In the genomic region with DNA sequence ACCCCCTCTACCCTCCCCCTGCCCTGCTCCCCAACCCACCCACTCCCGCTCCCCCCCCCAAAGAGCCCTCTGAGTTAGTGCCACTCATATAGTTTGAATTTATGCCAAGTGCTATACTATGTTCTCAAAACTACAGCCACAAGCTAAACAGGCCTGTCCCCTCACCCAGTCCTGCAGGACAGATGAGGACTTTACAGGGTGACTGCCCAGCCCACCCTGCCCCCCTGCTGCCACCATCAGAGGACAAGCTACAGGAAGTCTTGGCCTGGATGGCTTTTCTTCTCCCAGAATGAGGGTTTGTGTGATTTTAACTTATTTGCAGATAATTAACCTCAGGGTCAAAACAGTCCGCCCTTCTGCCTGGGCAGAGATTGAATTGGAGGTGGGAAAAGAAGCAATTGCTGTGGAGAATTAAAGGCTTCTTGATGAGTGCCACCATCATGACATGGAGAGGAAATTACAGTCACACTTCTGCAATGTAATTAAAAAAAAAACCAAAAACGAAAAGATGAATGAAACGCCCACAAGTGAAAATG, we compare ENCODE assay signal across 21 mouse cellular contexts.
"Had no signal": no experiment of that assay in that cellular context is flagged by ENCODE, and none has a peak within 500 bp of the region (broad histone marks: within the 10 kb centered on the region; RNA-seq: fewer than 3 reads in every experiment).

No protein-coding gene starts in this region.

- H3K27me3 ChIP-seq: limb, embryonic 13.5 days; liver, embryonic 13.5 days; midbrain, embryonic 15.5 days; neural tube, embryonic 12.5 days; neural tube, embryonic 15.5 days; stomach, embryonic 15.5 days had no signal

- H3K27ac ChIP-seq: hindbrain, postnatal 0 days; layer of hippocampus, adult 2 months; limb, embryonic 10.5 days; limb, embryonic 13.5 days; liver, embryonic 13.5 days; midbrain, embryonic 15.5 days; neural tube, embryonic 12.5 days; neural tube, embryonic 15.5 days; stomach, embryonic 15.5 days had no signal

- H3K4me1 ChIP-seq: limb, embryonic 13.5 days; liver, embryonic 13.5 days; midbrain, embryonic 15.5 days; neural tube, embryonic 12.5 days; neural tube, embryonic 15.5 days; stomach, embryonic 15.5 days had no signal

- H3K9me3 ChIP-seq: limb, embryonic 10.5 days; limb, embryonic 13.5 days; neural tube, embryonic 12.5 days; neural tube, embryonic 15.5 days; stomach, embryonic 15.5 days had no signal

- H3K4me3 ChIP-seq: layer of hippocampus, adult 2 months; limb, embryonic 10.5 days; limb, embryonic 13.5 days; liver, embryonic 13.5 days; midbrain, embryonic 15.5 days; neural tube, embryonic 12.5 days; neural tube, embryonic 15.5 days; stomach, embryonic 15.5 days had no signal

- ATAC-seq: hindbrain, postnatal 0 days; inflammation-experienced regulatory T-cells, adult 6 months; intestine, embryonic 16.5 days; midbrain, embryonic 15.5 days had no signal

- H3K4me2 ChIP-seq: limb, embryonic 13.5 days; liver, embryonic 13.5 days; midbrain, embryonic 11.5 days; midbrain, embryonic 15.5 days; neural tube, embryonic 12.5 days; neural tube, embryonic 15.5 days; stomach, embryonic 15.5 days had no signal

- DNase-seq: layer of hippocampus, adult 9-11 months; liver; liver, embryonic 13.5 days; lung, adult 2 months; lung, postnatal 14 days; lung, postnatal 4 days; right cerebral cortex, adult 18-20 months; right cerebral cortex, postnatal 14 days; right cerebral cortex, postnatal 4 days; thymus, postnatal 25 days had no signal

- H3K36me3 ChIP-seq: limb, embryonic 10.5 days; limb, embryonic 13.5 days; liver, embryonic 13.5 days; midbrain, embryonic 15.5 days; neural tube, embryonic 12.5 days; neural tube, embryonic 15.5 days; stomach, embryonic 15.5 days had no signal

- H3K9ac ChIP-seq: limb, embryonic 13.5 days; liver, embryonic 13.5 days; midbrain, embryonic 15.5 days; neural tube, embryonic 12.5 days; neural tube, embryonic 15.5 days; stomach, embryonic 15.5 days had no signal
